Mouse (Mus musculus) T-helper 17 cell (primary cell): ENCODE results near the gene Sult6b1.

Source experiments
- in situ Hi-C, 2 experiments: fragments of 300-600 bp; cut with MboI, MseI; formaldehyde crosslinking; loops; 1 replicate in 1 of 2; 2 replicates in 1 of 2; pipeline ENCODE4 v1.15.1; 2025; ENCODE audit warnings: high pct_unique_total_duplicates in 2 of 2

Sult6b1 gene

DNA sequence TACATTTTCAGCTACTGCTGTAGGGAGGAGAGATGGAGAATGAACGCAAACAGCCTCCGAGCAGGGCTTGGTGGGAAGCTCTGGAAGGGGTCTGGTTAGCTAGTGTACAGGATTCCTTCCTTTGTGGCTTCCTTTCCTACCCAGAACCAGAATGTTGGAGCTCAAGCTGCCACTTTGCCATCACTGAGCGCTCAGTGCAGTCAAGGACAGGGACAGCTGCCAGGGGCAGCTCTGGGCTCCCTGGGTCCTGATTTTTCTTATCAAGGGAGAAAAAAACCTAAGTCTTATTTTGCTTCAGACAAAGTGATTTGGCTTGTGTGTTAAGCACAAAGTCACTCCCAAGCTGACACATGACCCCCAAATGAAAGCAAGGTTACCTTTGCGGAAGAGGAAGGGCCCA is 18.2 kb downstream of the Sult6b1 start:
- in situ Hi-C loops, result loop anchor here in 1 of 2 experiments (10.0 kb wide), 1 partner anchor 686 kb away; no protein-coding TSS in a partner anchor

DNA sequence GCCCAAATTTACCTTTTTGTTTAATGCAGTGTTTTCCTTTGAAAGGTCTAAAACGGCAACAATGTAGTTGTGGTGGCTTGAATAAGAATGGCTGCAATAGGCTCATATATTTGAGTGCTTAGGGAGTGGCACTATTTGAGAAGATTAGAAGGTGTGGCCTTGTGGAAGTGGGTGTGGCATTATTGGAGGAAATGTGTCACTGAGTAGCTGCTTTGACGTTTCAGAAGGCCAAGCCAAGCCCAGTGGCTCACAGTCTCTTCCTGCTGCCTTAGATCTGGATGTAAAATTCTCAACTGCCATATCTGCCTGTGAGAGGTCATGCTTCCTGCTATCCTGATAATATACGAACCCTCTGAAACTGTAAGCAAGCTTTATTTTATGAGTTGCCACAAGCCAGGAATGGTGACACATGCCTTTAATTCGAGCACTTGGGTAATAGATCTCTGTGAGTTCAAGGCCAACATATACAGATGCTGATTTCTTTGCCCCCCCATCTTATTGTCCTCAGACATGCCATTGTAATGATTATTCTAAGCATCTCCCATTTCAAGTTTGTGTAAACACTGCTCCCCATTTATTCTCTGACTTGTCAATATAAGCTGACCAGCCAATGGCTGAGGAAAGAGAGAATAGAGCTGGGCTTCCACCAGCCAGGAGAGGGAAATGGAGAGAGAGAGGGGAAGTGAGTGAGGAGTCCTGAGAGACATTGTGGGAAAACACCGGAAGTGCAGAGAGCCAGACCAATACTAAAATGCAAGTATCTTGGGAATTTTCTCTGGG is 21.3 kb downstream of the Sult6b1 start:
- in situ Hi-C loops, result loop anchor here in 1 of 2 experiments (10.0 kb wide), 1 partner anchor 689 kb away; no protein-coding TSS in a partner anchor

DNA sequence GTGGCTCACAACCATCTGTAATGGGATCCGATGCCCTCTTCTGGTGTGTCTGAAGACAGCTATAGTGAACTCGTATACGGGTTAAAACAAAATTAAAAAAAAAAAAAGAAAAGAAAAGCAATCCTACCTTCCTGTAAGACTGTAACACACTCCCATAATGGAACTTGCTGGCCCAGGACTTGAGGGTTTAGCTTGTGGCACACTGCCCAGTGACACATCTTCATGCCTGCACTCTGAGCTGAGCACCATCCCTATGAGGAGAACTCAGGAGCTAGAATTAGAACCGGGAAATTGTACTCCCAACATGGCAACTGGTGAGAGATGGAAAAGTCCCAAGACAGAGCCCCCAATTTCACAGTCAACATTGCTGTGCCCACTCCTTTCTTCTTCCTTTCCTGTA is 23.5 kb downstream of the Sult6b1 start:
- in situ Hi-C loops, result loop anchor here in 1 of 2 experiments (10.0 kb wide), 1 partner anchor 692 kb away; no protein-coding TSS in a partner anchor

DNA sequence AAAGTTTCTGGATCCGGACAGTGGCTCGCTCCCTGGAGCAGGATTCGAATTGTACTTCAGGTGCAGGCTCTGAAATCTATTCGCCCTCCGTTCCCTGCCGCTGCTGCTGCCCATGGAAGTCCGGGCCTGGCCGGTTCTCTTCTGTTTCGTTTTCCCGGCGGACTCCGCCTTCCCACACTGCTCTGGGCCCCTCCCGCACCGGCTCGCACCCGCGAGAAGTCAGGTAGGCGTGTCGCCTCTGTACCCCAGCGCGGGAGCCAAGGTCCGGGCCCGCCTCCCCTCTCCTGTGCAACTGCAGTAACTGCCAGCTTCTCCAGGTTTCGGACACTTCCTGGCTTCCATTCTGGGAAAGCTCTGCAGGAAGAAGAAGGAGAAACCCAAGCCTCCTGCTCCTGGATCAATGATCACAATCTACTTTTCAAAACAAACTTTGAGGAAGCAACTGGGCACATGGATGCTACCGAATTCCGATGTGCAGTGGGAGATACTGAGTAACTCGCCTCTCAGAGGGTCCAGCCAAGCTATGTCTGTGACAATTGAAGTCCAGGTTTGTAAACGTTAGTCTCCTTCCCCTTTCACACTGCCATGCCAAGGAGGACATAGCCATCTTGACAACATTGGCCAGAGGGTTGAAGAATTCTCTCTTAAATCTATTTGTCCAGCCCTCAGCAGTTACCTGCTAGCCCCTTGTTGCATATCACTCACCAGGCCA is 24.2 kb downstream of the Sult6b1 start, which contains the start of gene Eif2ak2:
Gene Eif2ak2 (minus strand): TSS at position 173 of the 712 bp plus-strand sequence.
- in situ Hi-C loops, result loop anchor here in 1 of 2 experiments (10.0 kb wide), 1 partner anchor 692 kb away; no protein-coding TSS in a partner anchor

DNA sequence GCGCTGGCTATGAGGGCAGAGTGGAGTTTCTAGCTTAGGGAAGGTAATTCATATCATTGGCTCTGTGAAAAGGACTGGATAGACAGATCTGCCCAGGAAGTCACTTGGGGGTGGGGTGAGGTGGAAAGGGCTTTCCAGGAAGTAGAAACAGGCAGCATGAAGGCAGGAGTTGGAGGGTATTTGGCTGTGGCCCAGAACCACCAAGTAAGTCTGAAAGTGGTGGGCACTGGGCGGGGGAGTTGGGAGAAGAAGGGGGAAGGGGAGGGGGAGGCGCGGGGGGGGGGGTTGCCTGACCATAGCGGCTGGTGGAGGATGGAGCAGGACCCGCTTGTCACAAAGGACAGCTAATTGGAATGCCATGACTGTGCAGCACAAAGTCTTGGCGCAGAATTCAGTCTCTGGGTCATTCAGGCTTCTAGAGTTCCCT is 24.9 kb downstream of the Sult6b1 start:
- in situ Hi-C loops, result loop anchor here in 1 of 2 experiments (10.0 kb wide), 1 partner anchor 693 kb away; no protein-coding TSS in a partner anchor

DNA sequence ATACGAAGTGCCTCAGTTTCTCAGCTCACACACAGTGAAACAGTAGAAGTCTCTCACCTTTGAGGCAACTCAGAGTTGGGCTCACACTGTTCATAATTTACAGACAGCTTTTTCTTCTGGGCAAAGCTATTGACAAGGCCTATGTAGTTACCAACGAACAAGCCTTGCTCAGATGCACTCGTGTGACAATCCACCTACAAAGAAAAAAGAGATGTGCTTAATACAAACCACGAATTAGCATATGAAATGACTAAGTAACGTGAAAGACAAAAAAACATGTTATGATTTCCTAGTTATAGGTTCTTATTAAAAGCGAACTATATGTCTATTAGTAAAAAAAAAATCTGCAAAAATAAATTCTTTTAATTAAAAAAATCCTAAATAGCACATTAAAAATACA is 32.9 kb downstream of the Sult6b1 start:
- in situ Hi-C loops, result no loop called here

DNA sequence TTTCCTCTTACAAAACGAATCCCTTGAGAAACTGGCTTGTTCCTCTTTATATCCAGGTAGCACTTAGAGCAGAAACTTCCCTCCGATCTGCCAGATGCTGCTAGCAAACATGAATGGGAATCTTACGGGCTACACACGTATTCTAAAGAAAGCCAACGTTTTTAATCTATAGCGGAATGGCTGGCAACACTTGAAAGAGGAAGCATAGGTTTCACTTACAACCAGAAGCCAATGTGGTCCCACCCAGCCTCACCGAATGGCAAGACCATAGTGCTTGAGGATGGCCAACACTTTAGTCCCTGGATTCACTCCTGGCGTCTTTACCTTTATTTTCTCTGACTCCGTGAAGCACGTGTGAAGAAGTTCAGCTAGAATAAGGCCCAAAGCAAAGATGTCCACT is 50.5 kb downstream of the Sult6b1 start:
- in situ Hi-C loops, result no loop called here

DNA sequence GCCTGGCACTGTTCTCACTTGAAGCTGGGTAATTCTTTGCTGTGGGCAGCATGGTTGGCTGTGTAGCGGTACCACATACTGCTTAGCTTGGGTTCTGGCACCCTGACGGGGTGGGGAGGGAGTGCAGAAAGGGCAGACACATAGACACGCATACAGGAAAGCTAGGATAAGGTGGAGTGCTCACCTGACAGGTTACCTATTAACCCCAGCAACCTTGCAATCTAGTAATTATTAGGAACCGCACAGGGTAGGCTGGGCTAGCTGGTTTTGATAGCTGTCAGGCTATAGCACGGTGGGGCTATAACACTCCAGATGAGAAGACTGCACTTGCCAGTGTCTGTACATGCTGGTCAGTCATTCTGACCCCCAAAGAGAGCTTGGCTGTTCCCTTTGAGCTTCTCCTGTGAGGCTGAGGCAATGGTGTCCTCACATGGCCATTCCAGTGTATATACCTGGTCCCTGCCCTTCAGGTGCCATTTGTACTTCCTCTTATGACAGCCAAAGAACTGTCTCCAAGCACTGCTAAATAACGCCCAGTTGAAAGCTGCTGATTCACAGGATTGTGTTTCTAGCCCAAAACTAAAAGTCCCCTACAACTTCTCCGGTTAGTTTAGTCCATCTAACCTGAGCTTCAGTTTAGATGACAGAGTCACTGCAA is 64.4 kb downstream of the Sult6b1 start:
- in situ Hi-C loops, result no loop called here

DNA sequence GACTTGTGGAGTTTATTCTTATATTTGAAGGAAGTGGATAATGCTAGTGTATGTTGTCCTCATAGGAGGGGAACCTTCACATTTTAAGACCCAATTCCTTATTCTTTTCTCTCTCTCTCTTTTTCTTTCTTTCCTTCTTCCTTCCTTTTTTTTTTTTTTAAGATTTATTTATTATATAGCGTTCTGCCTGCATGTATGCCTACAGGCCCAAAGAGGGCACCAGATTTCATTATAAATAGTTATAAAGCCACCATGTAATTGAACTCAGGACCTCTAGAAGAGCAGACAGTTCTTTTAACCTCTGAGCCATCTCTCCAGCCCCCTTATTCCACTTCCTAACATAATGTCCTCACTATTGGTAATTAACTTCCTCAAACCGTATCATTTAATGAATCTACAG is 70.7 kb downstream of the Sult6b1 start:
- in situ Hi-C loops, result loop anchor here in 1 of 2 experiments (5.0 kb wide), 1 partner anchor 81 kb away; the partner anchor contains the start of gene Cebpzos

DNA sequence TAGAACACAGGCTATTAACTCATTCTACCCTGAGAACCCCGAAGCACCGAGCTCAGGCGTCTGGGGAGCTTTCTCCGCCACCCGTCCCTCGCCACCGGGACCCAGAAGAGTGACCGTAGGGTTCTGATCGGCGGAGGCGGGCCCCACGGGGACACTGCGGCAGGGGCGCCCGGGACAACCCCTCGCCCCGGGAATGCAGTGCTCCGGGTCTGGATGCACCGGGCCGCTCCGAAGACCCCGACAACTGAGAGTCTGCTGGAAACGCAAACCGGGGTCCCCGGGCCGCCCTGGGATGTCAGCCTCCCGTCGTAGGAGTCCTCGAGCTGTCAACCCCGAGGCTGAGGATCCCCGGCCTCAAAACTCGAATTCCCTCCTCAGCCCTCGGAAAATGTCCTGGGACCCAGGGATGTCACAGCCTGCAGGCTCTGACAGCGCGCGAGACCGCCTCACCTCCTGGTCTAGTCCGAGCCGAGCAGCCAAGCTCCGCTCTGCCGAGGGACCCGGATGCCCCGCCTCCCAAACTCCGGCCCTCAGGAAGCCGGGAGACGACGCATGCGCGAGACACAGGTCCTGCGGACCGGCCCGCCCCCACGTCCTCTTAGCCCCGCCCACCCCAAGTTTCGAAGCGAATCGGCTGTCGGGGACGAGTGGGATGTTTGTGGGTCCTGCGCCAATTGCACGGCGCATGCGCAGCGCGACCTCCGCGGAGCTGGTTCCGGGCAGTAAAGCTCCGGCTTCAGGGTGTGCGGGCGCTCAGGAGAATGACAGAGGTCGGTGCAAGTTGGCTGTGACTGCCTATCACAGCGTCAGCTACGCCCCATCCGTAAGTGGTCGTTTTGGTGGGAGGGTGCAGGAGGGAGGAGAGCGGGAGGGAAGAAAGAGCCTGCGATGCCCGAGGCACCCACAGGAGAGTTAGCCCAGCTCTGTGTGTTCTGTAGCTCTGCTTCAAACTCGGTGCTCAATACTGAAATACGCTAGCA is 71.6 kb downstream of the Sult6b1 start, which contains the start of the genes Heatr5b and Gpatch11:
Gene Heatr5b (minus strand): TSS at position 509 of the 980 bp plus-strand sequence.
Gene Gpatch11 (plus strand): TSS at position 712 of the 980 bp plus-strand sequence.
- in situ Hi-C loops, result loop anchor here in 1 of 2 experiments (5.0 kb wide), 1 partner anchor 82 kb away; the partner anchor contains the start of gene Cebpzos
